Mouse (Mus musculus) kidney, adult 2 months (tissue): ENCODE data around the gene Il1rl2. TPM values are rescaled to one million over a fixed set of nuclear protein-coding genes. Genes with fewer than 3 reads are reported as not detected.

Experiments
- DNase-seq: peaks from one replicate; pipeline ENCODE4 v3.0.0; 2021
- H3K27ac ChIP-seq: fragments of 200-500 bp; 2 replicates; pipeline ENCODE4 v1.5.1; 2012; ENCODE audit warnings: low read depth, low read length, control low read depth, inconsistent platforms; ENCODE audit not compliant: insufficient read depth
- H3K27me3 ChIP-seq: fragments of 200-500 bp; replicated peaks from 2 replicates; pipeline ENCODE4 v1.6.1; 2012; ENCODE audit warnings: mild to moderate bottlenecking, moderate library complexity, low read length, inconsistent platforms; ENCODE audit not compliant: control insufficient read depth, insufficient read depth
- H3K36me3 ChIP-seq: fragments of 200-500 bp; 2 replicates; pipeline ENCODE4 v1.6.1; 2012; ENCODE audit warnings: mild to moderate bottlenecking, moderate library complexity, low read length, inconsistent platforms; ENCODE audit not compliant: control insufficient read depth, insufficient read depth
- H3K4me1 ChIP-seq: fragments of 200-500 bp; 2 replicates; pipeline ENCODE4 v1.6.1; 2011; ENCODE audit warnings: low read length; ENCODE audit not compliant: control insufficient read depth, insufficient read depth
- H3K4me3 ChIP-seq: fragments of 200-500 bp; 2 replicates; pipeline ENCODE4 v1.5.1; 2011; ENCODE audit warnings: mild to moderate bottlenecking, low read depth, low read length, control low read depth; ENCODE audit not compliant: insufficient read depth
- CTCF ChIP-seq: fragments of 200-500 bp; conservative IDR thresholded peaks from 2 replicates; pipeline ENCODE4 v1.5.1; 2011; ENCODE audit warnings: low read depth, mild to moderate bottlenecking, control low read depth, low read length, moderate library complexity, mixed read lengths; ENCODE audit not compliant: insufficient read depth, insufficient read length
- POLR2A ChIP-seq: fragments of 200-500 bp; IDR thresholded peaks from one replicate; pipeline ENCODE4 v1.6.1; 2011; ENCODE audit warnings: low read depth, low read length, control low read depth
- WGBS: fragments of 180-500 bp; shearing (Covaris S2); methylation state at CpG from one replicate; pipeline ENCODE4 v1.1.7; 2018; 5-methylcytosine and 5-hydroxymethylcytosine counted together
- polyA plus RNA-seq: library from polyadenylated mRNA; depleted of rRNA; stranded (reverse); fragments of >200 nt; gene quantifications from 2 replicates; pipeline ENCODE4 v1.2.3, GENCODE M21; 2012

Gene Il1rl2
- polyA plus RNA-seq, 1 experiment = 1.4 TPM

- Histone ChIP-seq H3K27ac (no peak overlapping the region), H3K36me3 (no peaks in the 10 kb centered on the region), H3K4me3 (no peak overlapping the region), H3K27me3 (no peaks in the 10 kb centered on the region), H3K4me1 (no peaks in the 10 kb centered on the region)
- TF ChIP-seq POLR2A (no peak), CTCF (no peak)
- WGBS = 79% methylated on average over 4 of the region's 4 CpGs
- DNase-seq = no peak
Measured at GRCm38 (mm10) chr1:40358771-40359181, 34.4 kb downstream of the Il1rl2 start.

GRCm38 (mm10) chr1:40359731-40360130 is 35.3 kb downstream of the Il1rl2 start:
- no peak for DNase-seq
- H3K4me1 ChIP-seq = no peaks in the 10 kb centered on the region
- no peaks in the 10 kb centered on the region for H3K36me3 ChIP-seq
- H3K27ac ChIP-seq = no peak overlapping the region
- no peaks in the 10 kb centered on the region for H3K27me3 ChIP-seq
- TF ChIP-seq CTCF (no peak), POLR2A (no peak)
- no peak overlapping the region for H3K4me3 ChIP-seq
- WGBS = 60% methylated on average over 2 of the region's 2 CpGs

GRCm38 (mm10) chr1:40360969-40361368 is 36.6 kb downstream of the Il1rl2 start:
- Histone ChIP-seq H3K4me1 (no peaks in the 10 kb centered on the region), H3K36me3 (no peaks in the 10 kb centered on the region), H3K4me3 (no peak overlapping the region), H3K27ac (no peak overlapping the region), H3K27me3 (no peaks in the 10 kb centered on the region)
- TF ChIP-seq POLR2A (no peak), CTCF (no peak)
- 83% methylated on average over 7 of the region's 7 CpGs for WGBS
- no peak for DNase-seq

- no peaks in the 10 kb centered on the region for H3K4me1 ChIP-seq
- H3K36me3 ChIP-seq = no peaks in the 10 kb centered on the region
- DNase-seq = no peak
- no peak overlapping the region for H3K27ac ChIP-seq
- TF ChIP-seq CTCF (no peak), POLR2A (no peak)
- H3K27me3 ChIP-seq = no peaks in the 10 kb centered on the region
- no peak overlapping the region for H3K4me3 ChIP-seq
- WGBS = 77% methylated on average over 1 of the region's 1 CpGs
Measured at GRCm38 (mm10) chr1:40361596-40361995, 37.2 kb downstream of the Il1rl2 start.

GRCm38 (mm10) chr1:40362784-40363183 is 38.4 kb downstream of the Il1rl2 start:
- WGBS = 52% methylated on average over 11 of the region's 11 CpGs
- Histone ChIP-seq H3K27ac (no peak overlapping the region), H3K4me1 (no peaks in the 10 kb centered on the region), H3K4me3 (no peak overlapping the region), H3K36me3 (no peaks in the 10 kb centered on the region), H3K27me3 (no peaks in the 10 kb centered on the region)
- DNase-seq = no peak
- TF ChIP-seq CTCF = no peak
- TF ChIP-seq POLR2A = no peak

GRCm38 (mm10) chr1:40372951-40373350 is 48.5 kb downstream of the Il1rl2 start:
- no peak for DNase-seq
- no peak overlapping the region for H3K4me3 ChIP-seq
- WGBS = 82% methylated on average over 3 of the region's 3 CpGs
- no peak overlapping the region for H3K27ac ChIP-seq
- no peaks in the 10 kb centered on the region for H3K27me3 ChIP-seq
- no peaks in the 10 kb centered on the region for H3K36me3 ChIP-seq
- TF ChIP-seq CTCF (no peak), POLR2A (no peak)
- no peaks in the 10 kb centered on the region for H3K4me1 ChIP-seq

- Histone ChIP-seq H3K4me3 (no peak overlapping the region), H3K27ac (no peak overlapping the region), H3K27me3 (no peaks in the 10 kb centered on the region), H3K4me1 (no peaks in the 10 kb centered on the region), H3K36me3 (no peaks in the 10 kb centered on the region)
- DNase-seq = no peak
- no peak for TF ChIP-seq CTCF
- no peak for TF ChIP-seq POLR2A
- 69% methylated on average over 4 of the region's 4 CpGs for WGBS
Measured at GRCm38 (mm10) chr1:40375148-40375547, 50.7 kb downstream of the Il1rl2 start.

GRCm38 (mm10) chr1:40376745-40377144 is 52.3 kb downstream of the Il1rl2 start:
- Histone ChIP-seq H3K27me3 (no peaks in the 10 kb centered on the region), H3K4me1 (no peaks in the 10 kb centered on the region), H3K27ac (no peak overlapping the region), H3K36me3 (no peaks in the 10 kb centered on the region), H3K4me3 (no peak overlapping the region)
- WGBS = 55% methylated on average over 7 of the region's 7 CpGs
- DNase-seq = no peak
- TF ChIP-seq CTCF (no peak), POLR2A (no peak)
